Mouse (Mus musculus) MEL (cell line): ENCODE data around the gene Irak2.

Source experiments
- GATA1 ChIP-seq: IDR thresholded peaks from 2 replicates; pipeline ENCODE4 v1.6.1; 2011; ENCODE audit warnings: low read depth, low read length, improper control_type of control experiment
- SMC3 ChIP-seq: IDR thresholded peaks from 2 replicates; pipeline ENCODE4 v1.6.1; 2011; ENCODE audit warnings: low read depth, low read length, improper control_type of control experiment

DNA sequence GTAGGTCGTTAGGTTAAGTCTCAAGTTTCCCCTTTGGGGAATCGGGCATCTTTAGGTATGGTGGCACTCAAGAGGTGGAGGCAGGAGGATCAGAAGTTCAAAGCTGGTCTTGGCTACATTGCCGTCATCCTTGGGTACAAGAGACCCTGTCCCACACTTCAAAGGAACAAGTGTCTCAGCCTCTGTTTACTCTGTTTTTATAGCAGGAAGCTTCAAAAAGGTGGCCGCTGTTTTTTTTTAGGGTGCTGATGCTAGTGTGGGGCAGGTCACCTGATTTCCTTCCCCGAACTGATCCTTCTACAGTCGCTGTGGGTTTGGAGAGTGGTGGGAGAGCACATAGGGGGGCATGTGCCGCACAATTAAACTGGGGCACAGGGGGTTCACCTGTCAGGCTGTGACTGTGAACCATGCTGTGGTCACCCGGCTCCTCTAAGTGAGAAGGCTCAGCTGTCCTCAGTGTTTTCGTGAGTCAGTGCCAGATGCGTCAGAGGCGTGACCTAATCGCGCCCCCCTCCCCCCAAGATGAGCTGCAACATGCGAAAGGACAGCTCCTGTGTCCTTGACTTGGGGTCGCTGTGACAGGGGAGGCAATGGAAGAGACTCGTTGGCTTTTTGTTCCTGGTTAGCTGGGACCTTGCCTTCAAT, 16.6 kb downstream of the Irak2 start:
- TF ChIP-seq SMC3 (no peak), GATA1 (no peak)
